Mouse (Mus musculus): ENCODE results near the gene Hsd3b6. TPM values are rescaled to one million over a fixed set of nuclear protein-coding genes. Genes with fewer than 3 reads are reported as not detected.

The Hsd3b6 gene
- total and polyA plus RNA-seq, 3 experiments = not detected

Other genes starting within 250 kb of the Hsd3b6 start
- not detected in 2 replicates for gene Gm10681, start 225.6 kb downstream of the Hsd3b6 start, total RNA-seq (2012; rRNA removed)
- not detected in 2 replicates for gene Gm10681, start 225.6 kb downstream of the Hsd3b6 start, total RNA-seq (2014; rRNA removed)
- not detected in 2 replicates for gene Gm10681, start 225.6 kb downstream of the Hsd3b6 start, polyA plus RNA-seq (2012; ENCODE audit: insufficient read length, low read depth)
- not detected in 2 replicates for gene Hsd3b5, start 184.2 kb downstream of the Hsd3b6 start, total RNA-seq (2012; rRNA removed)
- not detected in 2 replicates for gene Hsd3b5, start 184.2 kb downstream of the Hsd3b6 start, total RNA-seq (2014; rRNA removed)
- gene Hsd3b5, start 184.2 kb downstream of the Hsd3b6 start, polyA plus RNA-seq (2012; ENCODE audit: insufficient read length, low read depth) = not detected in 2 replicates
- gene Hsd3b2, start 89.9 kb downstream of the Hsd3b6 start, total RNA-seq (2012; rRNA removed) = not detected in 2 replicates
- not detected in 2 replicates for gene Hsd3b2, start 89.9 kb downstream of the Hsd3b6 start, total RNA-seq (2014; rRNA removed)
- not detected in 2 replicates for gene Hsd3b2, start 89.9 kb downstream of the Hsd3b6 start, polyA plus RNA-seq (2012; ENCODE audit: insufficient read length, low read depth)
- not detected in 2 replicates for gene Hsd3b3, start 51.3 kb downstream of the Hsd3b6 start, total RNA-seq (2012; rRNA removed)
- gene Hsd3b3, start 51.3 kb downstream of the Hsd3b6 start, total RNA-seq (2014; rRNA removed) = not detected in 2 replicates
- gene Hsd3b3, start 51.3 kb downstream of the Hsd3b6 start, polyA plus RNA-seq (2012; ENCODE audit: insufficient read length, low read depth) = not detected in 2 replicates
- not detected in 2 replicates for gene Hsd3b1, start 45.4 kb upstream of the Hsd3b6 start, total RNA-seq (2012; rRNA removed)
- gene Hsd3b1, start 45.4 kb upstream of the Hsd3b6 start, total RNA-seq (2014; rRNA removed) = not detected in 2 replicates
- not detected in 2 replicates for gene Hsd3b1, start 45.4 kb upstream of the Hsd3b6 start, polyA plus RNA-seq (2012; ENCODE audit: insufficient read length, low read depth)
- not detected in 2 replicates for gene Hao2, start 78.8 kb upstream of the Hsd3b6 start, total RNA-seq (2012; rRNA removed)
- not detected in 2 replicates for gene Hao2, start 78.8 kb upstream of the Hsd3b6 start, total RNA-seq (2014; rRNA removed)
- not detected in 2 replicates for gene Hao2, start 78.8 kb upstream of the Hsd3b6 start, polyA plus RNA-seq (2012; ENCODE audit: insufficient read length, low read depth)